Mouse (Mus musculus): ENCODE data around the gene Timm8b. TPM values are rescaled to one million over a fixed set of nuclear protein-coding genes. Genes with fewer than 3 reads are reported as not detected.

Timm8b gene
- polyA plus RNA-seq, 1 experiment from 2014 or later = 245 TPM

- 87% methylated on average over 6 of the region's 6 CpGs for WGBS
These were observed 28.4 kb downstream of the Timm8b start for GRCm38 (mm10) chr9:50632016-50632688.

GRCm38 (mm10) chr9:50633059-50633458, 29.3 kb downstream of the Timm8b start:
- H3K9ac ChIP-seq (replicated peaks; ENCODE audit: low read length) = no peak overlapping the region
- H3K4me3 ChIP-seq (ENCODE audit: low read length) = no peak overlapping the region
- H3K9me3 ChIP-seq (ENCODE audit: low read length) = no peaks in the 10 kb centered on the region
- H3K27ac ChIP-seq (ENCODE audit: low read length) = no peak overlapping the region
- WGBS = 64% methylated on average over 2 of the region's 2 CpGs
- H3K36me3 ChIP-seq (ENCODE audit: insufficient read depth, low read length) = peaks cover 35% of the 10 kb centered on the region
- no peaks in the 10 kb centered on the region for H3K4me1 ChIP-seq (ENCODE audit: insufficient read depth, low read length)
- no peak for ATAC-seq (ENCODE audit: low FRiP score, low TSS enrichment)
- H3K27me3 ChIP-seq (ENCODE audit: insufficient read depth, low read length) = no peaks in the 10 kb centered on the region
- H3K4me2 ChIP-seq (replicated peaks; ENCODE audit: low read depth, low read length) = no peak overlapping the region

More at GRCm38 (mm10) chr9:50632016-50632688, 28.4 kb downstream of the Timm8b start:
- H3K27ac ChIP-seq (ENCODE audit: low read length) = no peak overlapping the region
- H3K36me3 ChIP-seq (ENCODE audit: insufficient read depth, low read length) = peaks cover 29% of the 10 kb centered on the region
- no peak overlapping the region for H3K4me2 ChIP-seq (replicated peaks; ENCODE audit: low read depth, low read length)
- H3K4me3 ChIP-seq (ENCODE audit: low read length) = no peak overlapping the region
- H3K27me3 ChIP-seq (ENCODE audit: insufficient read depth, low read length) = no peaks in the 10 kb centered on the region
- no peak overlapping the region for H3K9ac ChIP-seq (replicated peaks; ENCODE audit: low read length)
- ATAC-seq (ENCODE audit: low FRiP score, low TSS enrichment) = no peak
- no peaks in the 10 kb centered on the region for H3K4me1 ChIP-seq (ENCODE audit: insufficient read depth, low read length)
- no peaks in the 10 kb centered on the region for H3K9me3 ChIP-seq (ENCODE audit: low read length)

- H3K4me3 ChIP-seq (ENCODE audit: low read length) = no peak overlapping the region
- 93% methylated on average over 11 of the region's 11 CpGs for WGBS
- H3K4me1 ChIP-seq (ENCODE audit: insufficient read depth, low read length) = no peaks in the 10 kb centered on the region
- ATAC-seq (ENCODE audit: low FRiP score, low TSS enrichment) = no peak
- H3K9me3 ChIP-seq (ENCODE audit: low read length) = no peaks in the 10 kb centered on the region
- no peaks in the 10 kb centered on the region for H3K27me3 ChIP-seq (ENCODE audit: insufficient read depth, low read length)
- H3K4me2 ChIP-seq (replicated peaks; ENCODE audit: low read depth, low read length) = no peak overlapping the region
- H3K9ac ChIP-seq (replicated peaks; ENCODE audit: low read length) = no peak overlapping the region
- H3K36me3 ChIP-seq (ENCODE audit: insufficient read depth, low read length) = peaks cover 42% of the 10 kb centered on the region
- no peak overlapping the region for H3K27ac ChIP-seq (ENCODE audit: low read length)
These were observed 30.6 kb downstream of the Timm8b start for GRCm38 (mm10) chr9:50634270-50634669.

GRCm38 (mm10) chr9:50646826-50647370, 43.2 kb downstream of the Timm8b start:
- H3K27ac ChIP-seq (ENCODE audit: low read length) = no peak overlapping the region
- H3K4me2 ChIP-seq (replicated peaks; ENCODE audit: low read depth, low read length) = no peak overlapping the region
- ATAC-seq (ENCODE audit: low FRiP score, low TSS enrichment) = no peak
- H3K4me3 ChIP-seq (ENCODE audit: low read length) = no peak overlapping the region
- H3K9ac ChIP-seq (replicated peaks; ENCODE audit: low read length) = no peak overlapping the region
- no peaks in the 10 kb centered on the region for H3K27me3 ChIP-seq (ENCODE audit: insufficient read depth, low read length)
- no peaks in the 10 kb centered on the region for H3K4me1 ChIP-seq (ENCODE audit: insufficient read depth, low read length)
- peaks cover 79% of the 10 kb centered on the region for H3K36me3 ChIP-seq (ENCODE audit: insufficient read depth, low read length)
- WGBS = 78% methylated on average over 10 of the region's 10 CpGs
- no peaks in the 10 kb centered on the region for H3K9me3 ChIP-seq (ENCODE audit: low read length)

GRCm38 (mm10) chr9:50650503-50650902, 46.8 kb downstream of the Timm8b start:
- Histone ChIP-seq H3K9ac (replicated peaks; ENCODE audit: low read length) (no peak overlapping the region), H3K36me3 (ENCODE audit: insufficient read depth, low read length) (peaks cover 71% of the 10 kb centered on the region), H3K4me3 (ENCODE audit: low read length) (no peak overlapping the region), H3K4me2 (replicated peaks; ENCODE audit: low read depth, low read length) (no peak overlapping the region), H3K4me1 (ENCODE audit: insufficient read depth, low read length) (no peaks in the 10 kb centered on the region), H3K9me3 (ENCODE audit: low read length) (no peaks in the 10 kb centered on the region), H3K27ac (ENCODE audit: low read length) (no peak overlapping the region), H3K27me3 (ENCODE audit: insufficient read depth, low read length) (no peaks in the 10 kb centered on the region)
- WGBS = 94% methylated on average over 10 of the region's 10 CpGs
- no peak for ATAC-seq (ENCODE audit: low FRiP score, low TSS enrichment)

Other genes starting within 250 kb of the Timm8b start
- gene Plet1, start 109.4 kb upstream of the Timm8b start, polyA plus RNA-seq (2015; fragmentation: Nextera tagmentation; extraction: Ambion mirVana) = 36.9 and 37.1 TPM in 2 replicates
- 96.6 and 108 TPM in 2 replicates for gene Pts, start 75.2 kb upstream of the Timm8b start, polyA plus RNA-seq (2015; fragmentation: Nextera tagmentation; extraction: Ambion mirVana)
- gene Il18, start 49.1 kb upstream of the Timm8b start, polyA plus RNA-seq (2015; fragmentation: Nextera tagmentation; extraction: Ambion mirVana) = 1.9 and 2.9 TPM in 2 replicates
- gene Bco2, start 48.7 kb upstream of the Timm8b start, polyA plus RNA-seq (2015; fragmentation: Nextera tagmentation; extraction: Ambion mirVana) = 0.15 and 0.24 TPM in 2 replicates
- gene Tex12, start 42.6 kb upstream of the Timm8b start, polyA plus RNA-seq (2015; fragmentation: Nextera tagmentation; extraction: Ambion mirVana) = not detected in 2 replicates
- gene Sdhd, start 98 bp upstream of the Timm8b start, polyA plus RNA-seq (2015; fragmentation: Nextera tagmentation; extraction: Ambion mirVana) = 417 and 453 TPM in 2 replicates
- gene Pih1d2, start 13.4 kb downstream of the Timm8b start, polyA plus RNA-seq (2015; fragmentation: Nextera tagmentation; extraction: Ambion mirVana) = 4.9 and 5.3 TPM in 2 replicates
- gene Nkapd1, start 13.6 kb downstream of the Timm8b start, polyA plus RNA-seq (2015; fragmentation: Nextera tagmentation; extraction: Ambion mirVana) = 17.0 and 17.9 TPM in 2 replicates
- gene Dlat, start 55.9 kb downstream of the Timm8b start, polyA plus RNA-seq (2015; fragmentation: Nextera tagmentation; extraction: Ambion mirVana) = 64.0 and 67.9 TPM in 2 replicates
- 7.7 and 8.6 TPM in 2 replicates for gene Dixdc1, start 135.6 kb downstream of the Timm8b start, polyA plus RNA-seq (2015; fragmentation: Nextera tagmentation; extraction: Ambion mirVana)
- 12.4 and 13.3 TPM in 2 replicates for gene 2310030G06Rik, start 142.6 kb downstream of the Timm8b start, polyA plus RNA-seq (2015; fragmentation: Nextera tagmentation; extraction: Ambion mirVana)
- 54.3 and 57.4 TPM in 2 replicates for gene Cryab, start 147.4 kb downstream of the Timm8b start, polyA plus RNA-seq (2015; fragmentation: Nextera tagmentation; extraction: Ambion mirVana)
- gene Hspb2, start 148.4 kb downstream of the Timm8b start, polyA plus RNA-seq (2015; fragmentation: Nextera tagmentation; extraction: Ambion mirVana) = 5.2 and 6.0 TPM in 2 replicates
- 13.0 and 13.1 TPM in 2 replicates for gene Fdxacb1, start 164.3 kb downstream of the Timm8b start, polyA plus RNA-seq (2015; fragmentation: Nextera tagmentation; extraction: Ambion mirVana)
- 41.8 and 44.3 TPM in 2 replicates for gene Alg9, start 171.1 kb downstream of the Timm8b start, polyA plus RNA-seq (2015; fragmentation: Nextera tagmentation; extraction: Ambion mirVana)
- 33.1 and 40.4 TPM in 2 replicates for gene 1110032A03Rik, start 171.6 kb downstream of the Timm8b start, polyA plus RNA-seq (2015; fragmentation: Nextera tagmentation; extraction: Ambion mirVana)
- 74.6 and 77.0 TPM in 2 replicates for gene Ppp2r1b, start 241.4 kb downstream of the Timm8b start, polyA plus RNA-seq (2015; fragmentation: Nextera tagmentation; extraction: Ambion mirVana)

Measured in kidney, embryonic 16.5 days (tissue).